Mouse (Mus musculus) megakaryocyte, embryonic 14.5 days (primary cell): ENCODE measurements around the gene Msantd4.

Experiments used
- FLI1 ChIP-seq: IDR thresholded peaks from 2 replicates; pipeline ENCODE4 v1.6.1; 2012; ENCODE audit warnings: low read length, inconsistent platforms, mixed read lengths
- GATA1 ChIP-seq: IDR thresholded peaks from 3 replicates; pipeline ENCODE4 v1.6.1; 2012; ENCODE audit warnings: mixed read lengths, low read length, inconsistent platforms, borderline replicate concordance

DNA sequence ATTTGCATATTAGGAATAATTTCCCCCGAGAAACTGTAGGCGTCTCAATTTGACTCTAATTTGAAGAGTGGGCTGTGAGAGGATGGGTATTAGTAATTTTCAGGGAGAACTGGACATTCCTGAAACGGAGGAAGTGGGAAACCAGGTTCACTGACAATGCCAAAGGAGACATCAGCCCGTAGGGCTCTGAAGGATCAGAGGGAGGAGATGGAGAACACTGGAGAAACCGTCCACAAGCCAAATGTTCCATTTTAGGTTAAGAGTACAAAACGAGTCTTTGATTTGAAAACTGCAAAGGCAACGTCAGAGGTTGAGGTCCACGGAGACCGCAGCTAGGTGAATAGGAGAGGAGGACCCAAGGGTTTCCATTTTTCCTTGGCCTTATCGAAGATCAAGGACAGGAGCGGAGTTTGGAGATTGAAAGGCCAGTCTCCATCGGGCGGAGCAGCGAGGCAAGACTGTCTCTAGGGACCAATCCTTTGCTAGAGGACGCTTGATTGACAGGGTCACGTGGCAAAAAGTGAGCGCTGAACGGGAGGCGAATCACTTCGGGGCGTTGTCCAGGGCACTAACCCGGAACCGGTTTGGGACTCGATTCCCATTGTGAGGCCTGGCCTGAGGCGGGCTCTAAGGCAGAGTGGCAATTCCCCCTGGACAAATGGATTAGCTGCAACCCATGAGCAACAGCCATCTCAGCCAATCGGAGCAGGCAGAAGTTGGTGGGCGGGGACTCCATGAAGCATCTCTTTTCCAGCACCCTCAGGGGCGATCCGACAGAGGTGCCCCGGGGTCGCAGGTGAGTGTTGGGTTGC, at the start of gene Msantd4:
- TF ChIP-seq GATA1 (no peak), FLI1 (no peak)
